Mouse (Mus musculus) olfactory bulb, adult 2 months (tissue): ENCODE measurements around the gene Apoe. TPM values are rescaled to one million over a fixed set of nuclear protein-coding genes. Genes with fewer than 3 reads are reported as not detected.

Source experiments
- H3K27ac ChIP-seq: fragments of 200-500 bp; 2 replicates; pipeline ENCODE4 v1.5.1; 2012; ENCODE audit warnings: low read depth, low read length; ENCODE audit not compliant: insufficient read depth
- H3K4me1 ChIP-seq: fragments of 200-500 bp; 2 replicates; pipeline ENCODE4 v1.6.1; 2012; ENCODE audit warnings: low read length; ENCODE audit not compliant: control insufficient read depth, insufficient read depth
- H3K4me3 ChIP-seq: fragments of 200-500 bp; 2 replicates; pipeline ENCODE4 v1.5.1; 2012; ENCODE audit warnings: mild to moderate bottlenecking, low read depth, low read length, moderate library complexity; ENCODE audit not compliant: insufficient read depth
- CTCF ChIP-seq: fragments of 200-500 bp; IDR thresholded peaks from 2 replicates; pipeline ENCODE4 v1.5.1; 2012; ENCODE audit warnings: low read depth, mild to moderate bottlenecking, low read length, moderate library complexity; ENCODE audit not compliant: insufficient read depth
- POLR2A ChIP-seq: fragments of 200-500 bp; IDR thresholded peaks from 2 replicates; pipeline ENCODE4 v1.6.1; 2012; ENCODE audit warnings: mild to moderate bottlenecking, low read depth, low read length, moderate library complexity; ENCODE audit not compliant: insufficient read depth
- WGBS: fragments of 180-500 bp; shearing (Covaris S2); methylation state at CpG from one replicate; pipeline ENCODE4 v1.1.7; 2018; 5-methylcytosine and 5-hydroxymethylcytosine counted together
- polyA plus RNA-seq: library from polyadenylated mRNA; stranded (reverse); fragments of >200 nt; gene quantifications from 2 replicates; pipeline ENCODE4 v1.2.4, GENCODE M21; 2012; ENCODE audit warnings: low replicate concordance; ENCODE audit not compliant: missing spikeins, insufficient read depth, insufficient read length

Apoe gene
- polyA plus RNA-seq, 1 experiment, result 1,139 TPM

- H3K27ac ChIP-seq, result no peak overlapping the region
- no peak for TF ChIP-seq POLR2A
- TF ChIP-seq CTCF, result no peak
- H3K4me1 ChIP-seq, result peaks cover 8% of the 10 kb centered on the region
- WGBS, result 64% methylated on average over 14 of the region's 14 CpGs
- H3K4me3 ChIP-seq, result no peak overlapping the region
Measured at GRCm38 (mm10) chr7:19673083-19673699, 25.8 kb downstream of the Apoe start.

- peaks cover 8% of the 10 kb centered on the region for H3K4me1 ChIP-seq
- H3K27ac ChIP-seq, result no peak overlapping the region
- H3K4me3 ChIP-seq, result no peak overlapping the region
- 73% methylated on average over 10 of the region's 10 CpGs for WGBS
- TF ChIP-seq POLR2A (no peak), CTCF (no peak)
Measured at GRCm38 (mm10) chr7:19671511-19671910, 27.5 kb downstream of the Apoe start.

- 2% methylated on average over 10 of the region's 10 CpGs for WGBS
- TF ChIP-seq POLR2A, result no peak
- TF ChIP-seq CTCF, result peak; percentile 15
- Histone ChIP-seq H3K4me1 (peaks cover 10% of the 10 kb centered on the region), H3K4me3 (no peak overlapping the region), H3K27ac (peak overlapping the region; percentile 27; the same call in 1 of the 2 replicates)
Measured at GRCm38 (mm10) chr7:19668947-19669721, 29.9 kb downstream of the Apoe start.

- Histone ChIP-seq H3K4me1 (peaks cover 18% of the 10 kb centered on the region), H3K27ac (no peak overlapping the region), H3K4me3 (no peak overlapping the region)
- TF ChIP-seq POLR2A, result no peak
- no peak for TF ChIP-seq CTCF
- 66% methylated on average over 2 of the region's 2 CpGs for WGBS
Measured at GRCm38 (mm10) chr7:19667434-19667833, 31.6 kb downstream of the Apoe start.

- H3K4me1 ChIP-seq, result peaks cover 19% of the 10 kb centered on the region
- no peak for TF ChIP-seq POLR2A
- TF ChIP-seq CTCF, result no peak
- no peak overlapping the region for H3K4me3 ChIP-seq
- no peak overlapping the region for H3K27ac ChIP-seq
- 42% methylated on average over 3 of the region's 3 CpGs for WGBS
Measured at GRCm38 (mm10) chr7:19666750-19667149, 32.2 kb downstream of the Apoe start.

GRCm38 (mm10) chr7:19664955-19665841, 33.8 kb downstream of the Apoe start, which contains the start of gene Clptm1:
TSS of gene Clptm1 (minus strand) at chr7:19665033.
- under 1% methylated on average over 62 of the region's 63 CpGs for WGBS
- H3K4me1 ChIP-seq, result peaks cover 19% of the 10 kb centered on the region
- H3K27ac ChIP-seq, result peak within 1 kb of the TSS; percentile 75
- H3K4me3 ChIP-seq, result peak within 1 kb of the TSS; percentile 86
- TF ChIP-seq POLR2A (0 out of 2 replicates have a peak, but pooled peaks have one; percentile 42), CTCF (no peak)

GRCm38 (mm10) chr7:19664455-19664954, 34.5 kb downstream of the Apoe start:
- Histone ChIP-seq H3K4me3 (peak overlapping the region; percentile 86), H3K27ac (peak overlapping the region; percentile 28; the same call in 1 of the 2 replicates), H3K4me1 (peaks cover 19% of the 10 kb centered on the region)
- WGBS, result 1% methylated on average over 37 of the region's 37 CpGs
- no peak; the same call in 1 of the 2 replicates for TF ChIP-seq POLR2A
- no peak for TF ChIP-seq CTCF

- no peak for TF ChIP-seq POLR2A
- TF ChIP-seq CTCF, result no peak
- no peak overlapping the region for H3K27ac ChIP-seq
- peak overlapping the region; percentile 86 for H3K4me3 ChIP-seq
- H3K4me1 ChIP-seq, result peaks cover 14% of the 10 kb centered on the region
- WGBS, result 14% methylated on average over 8 of the region's 8 CpGs
Measured at GRCm38 (mm10) chr7:19663940-19664339, 35.0 kb downstream of the Apoe start.

- Histone ChIP-seq H3K4me1 (no peaks in the 10 kb centered on the region), H3K27ac (no peak overlapping the region), H3K4me3 (no peak overlapping the region)
- TF ChIP-seq POLR2A, result no peak
- TF ChIP-seq CTCF, result no peak
- 90% methylated on average over 2 of the region's 2 CpGs for WGBS
Measured at GRCm38 (mm10) chr7:19652614-19653013, 46.4 kb downstream of the Apoe start.
